Mouse (Mus musculus) midbrain, embryonic 14.5 days (tissue): Measurements from ENCODE around the gene 2210407C18Rik. TPM values are rescaled to one million over a fixed set of nuclear protein-coding genes. Genes with fewer than 3 reads are reported as not detected.

ENCODE experiments used
- ATAC-seq: fragments of 200-750 bp; cut with Nextera tagmentation; 2 replicates; pipeline ENCODE4 v1.8.0; 2017; ENCODE audit warnings: moderate number of reproducible peaks, moderate library complexity; ENCODE audit not compliant: low FRiP score, low TSS enrichment
- DNase-seq: peaks from one replicate; pipeline ENCODE4 v3.0.0-alpha.2; 2015
- H3K27ac ChIP-seq: fragments of 300-500 bp; sonication (generic); replicated peaks from 2 replicates; pipeline ENCODE4 v1.5.1; 2014; ENCODE audit warnings: mild to moderate bottlenecking, low read depth, low read length, moderate library complexity
- H3K27me3 ChIP-seq: fragments of 300-500 bp; sonication (generic); 2 replicates; pipeline ENCODE4 v1.6.1; 2014; ENCODE audit warnings: low read length, control low read depth, mixed read lengths; ENCODE audit not compliant: control insufficient read depth, insufficient read depth
- H3K36me3 ChIP-seq: fragments of 300-500 bp; sonication (generic); 2 replicates; pipeline ENCODE4 v1.6.1; 2014; ENCODE audit warnings: low read length, control low read depth; ENCODE audit not compliant: control insufficient read depth, insufficient read depth
- H3K4me1 ChIP-seq: fragments of 300-500 bp; sonication (generic); 2 replicates; pipeline ENCODE4 v1.6.1; 2014; ENCODE audit warnings: mild to moderate bottlenecking, antibody characterized with exemption, low read length, control low read depth; ENCODE audit not compliant: control insufficient read depth, insufficient read depth
- H3K4me2 ChIP-seq: fragments of 300-500 bp; sonication (generic); 2 replicates; pipeline ENCODE4 v1.6.1; 2014; ENCODE audit warnings: mild to moderate bottlenecking, low read length, moderate library complexity
- H3K4me3 ChIP-seq: fragments of 300-500 bp; sonication (generic); replicated peaks from 2 replicates; pipeline ENCODE4 v1.5.1; 2014; ENCODE audit warnings: low read depth, low read length
- H3K9ac ChIP-seq: fragments of 300-500 bp; sonication (generic); replicated peaks from 2 replicates; pipeline ENCODE4 v1.6.1; 2014; ENCODE audit warnings: mild to moderate bottlenecking, low read length, moderate library complexity
- H3K9me3 ChIP-seq: fragments of 300-500 bp; sonication (generic); 2 replicates; pipeline ENCODE4 v1.6.1; 2016; ENCODE audit warnings: low read length, control low read depth, mixed read lengths; ENCODE audit not compliant: control insufficient read depth
- WGBS: fragments of 180-500 bp; shearing (Covaris S2); extraction: QIAGEN DNeasy Blood & Tissue Kit; methylation state at CpG from one replicate; pipeline ENCODE4 v1.1.7; 2014; 5-methylcytosine and 5-hydroxymethylcytosine counted together
- polyA plus RNA-seq: library from polyadenylated mRNA; unstranded; fragments of >200 nt; fragmentation: Nextera tagmentation; extraction: Ambion mirVana; gene quantifications from 2 replicates; pipeline ENCODE4 v1.2.1, GENCODE M21; 2014

The 2210407C18Rik gene
- polyA plus RNA-seq, 1 experiment from 2014 or later: not detected

GRCm38 (mm10) chr11:58587898-58588348 lies 28.0 kb downstream of the 2210407C18Rik start:
- DNase-seq (peak; percentile 57), ATAC-seq (no peak)
- H3K27me3 ChIP-seq: no peaks in the 10 kb centered on the region
- H3K9me3 ChIP-seq: no peaks in the 10 kb centered on the region
- H3K36me3 ChIP-seq: no peaks in the 10 kb centered on the region
- no peak overlapping the region for H3K9ac ChIP-seq
- 70% methylated on average over 7 of the region's 7 CpGs for WGBS
- no peaks in the 10 kb centered on the region for H3K4me1 ChIP-seq
- no peak overlapping the region for H3K4me3 ChIP-seq
- no peak overlapping the region for H3K27ac ChIP-seq
- no peak overlapping the region for H3K4me2 ChIP-seq

- no peak for DNase-seq
- WGBS: 88% methylated on average over 8 of the region's 8 CpGs
- ATAC-seq: no peak
Measured at GRCm38 (mm10) chr11:58578636-58579035, 37.2 kb downstream of the 2210407C18Rik start.

GRCm38 (mm10) chr11:58577430-58577829 lies 38.4 kb downstream of the 2210407C18Rik start, which contains the start of gene Olfr325:
TSS of gene Olfr325 (plus strand) at chr11:58577730.
- DNase-seq (no peak), ATAC-seq (no peak)
- Histone ChIP-seq H3K4me1 (no peaks in the 10 kb centered on the region), H3K9ac (no peak within 1 kb of the TSS), H3K4me2 (no peak within 1 kb of the TSS), H3K9me3 (no peaks in the 10 kb centered on the region), H3K4me3 (no peak within 1 kb of the TSS), H3K27me3 (no peaks in the 10 kb centered on the region), H3K36me3 (no peaks in the 10 kb centered on the region), H3K27ac (no peak within 1 kb of the TSS)
- WGBS: 82% methylated on average over 1 of the region's 1 CpGs

More at GRCm38 (mm10) chr11:58578636-58579035, 37.2 kb downstream of the 2210407C18Rik start:
- Histone ChIP-seq H3K27me3 (no peaks in the 10 kb centered on the region), H3K4me1 (no peaks in the 10 kb centered on the region), H3K27ac (no peak overlapping the region), H3K9me3 (no peaks in the 10 kb centered on the region), H3K9ac (no peak overlapping the region), H3K4me3 (no peak overlapping the region), H3K36me3 (no peaks in the 10 kb centered on the region), H3K4me2 (no peak overlapping the region)

GRCm38 (mm10) chr11:58570405-58570804 lies 45.5 kb downstream of the 2210407C18Rik start, which contains the start of gene Olfr224:
TSS of gene Olfr224 (minus strand) at chr11:58570553.
- no peaks in the 10 kb centered on the region for H3K9me3 ChIP-seq
- DNase-seq: no peak
- H3K27ac ChIP-seq: no peak within 1 kb of the TSS
- no peaks in the 10 kb centered on the region for H3K36me3 ChIP-seq
- H3K9ac ChIP-seq: no peak within 1 kb of the TSS
- H3K4me2 ChIP-seq: no peak within 1 kb of the TSS
- no peak within 1 kb of the TSS for H3K4me3 ChIP-seq
- no peaks in the 10 kb centered on the region for H3K27me3 ChIP-seq
- no peaks in the 10 kb centered on the region for H3K4me1 ChIP-seq
- 80% methylated on average over 5 of the region's 5 CpGs for WGBS
- no peak for ATAC-seq

Other genes starting within 250 kb of the 2210407C18Rik start
- not detected in 2 replicates for gene Lypd8, start 237.0 kb downstream of the 2210407C18Rik start, polyA plus RNA-seq
- not detected in 2 replicates for gene 1810065E05Rik, start 195.0 kb downstream of the 2210407C18Rik start, polyA plus RNA-seq
- gene Gm12253, start 183.5 kb downstream of the 2210407C18Rik start, polyA plus RNA-seq: not detected in 2 replicates
- gene Lypd9, start 163.2 kb downstream of the 2210407C18Rik start, polyA plus RNA-seq: not detected in 2 replicates
- not detected in 2 replicates for gene Olfr30, start 153.8 kb downstream of the 2210407C18Rik start, polyA plus RNA-seq
- gene Olfr332, start 123.5 kb downstream of the 2210407C18Rik start, polyA plus RNA-seq: not detected in 2 replicates
- not detected in 2 replicates for gene Olfr331, start 113.5 kb downstream of the 2210407C18Rik start, polyA plus RNA-seq
- gene Olfr330, start 81.2 kb downstream of the 2210407C18Rik start, polyA plus RNA-seq: not detected in 2 replicates
- not detected in 2 replicates for gene Olfr329-ps, start 69.7 kb downstream of the 2210407C18Rik start, polyA plus RNA-seq
- 0.12 TPM in 1 of 2 replicates, not detected in the other for gene Olfr328, start 60.4 kb downstream of the 2210407C18Rik start, polyA plus RNA-seq
- gene Olfr224, start 45.5 kb downstream of the 2210407C18Rik start, polyA plus RNA-seq: not detected in 2 replicates
- not detected in 2 replicates for gene Olfr325, start 38.3 kb downstream of the 2210407C18Rik start, polyA plus RNA-seq
- not detected in 2 replicates for gene Olfr324, start 21.0 kb downstream of the 2210407C18Rik start, polyA plus RNA-seq
- not detected in 2 replicates for gene Olfr323, start 14.4 kb upstream of the 2210407C18Rik start, polyA plus RNA-seq
- gene Trim58, start 24.4 kb upstream of the 2210407C18Rik start, polyA plus RNA-seq: 0.09 and 0.16 TPM in 2 replicates
- gene Olfr322, start 42.7 kb upstream of the 2210407C18Rik start, polyA plus RNA-seq: not detected in 2 replicates
- not detected in 2 replicates for gene Olfr320, start 65.0 kb upstream of the 2210407C18Rik start, polyA plus RNA-seq
- not detected in 2 replicates for gene Olfr319, start 83.1 kb upstream of the 2210407C18Rik start, polyA plus RNA-seq
- gene Olfr318, start 107.9 kb upstream of the 2210407C18Rik start, polyA plus RNA-seq: not detected in 2 replicates
- 0.19 and 0.25 TPM in 2 replicates for gene Olfr317, start 123.1 kb upstream of the 2210407C18Rik start, polyA plus RNA-seq
- not detected in 2 replicates for gene Olfr316, start 136.7 kb upstream of the 2210407C18Rik start, polyA plus RNA-seq
- not detected in 2 replicates for gene Olfr315, start 157.1 kb upstream of the 2210407C18Rik start, polyA plus RNA-seq
- gene Olfr314, start 166.9 kb upstream of the 2210407C18Rik start, polyA plus RNA-seq: not detected in 2 replicates
- gene Fam183b, start 185.9 kb upstream of the 2210407C18Rik start, polyA plus RNA-seq: 6.6 and 11.4 TPM in 2 replicates
- not detected in 2 replicates for gene Olfr313, start 198.9 kb upstream of the 2210407C18Rik start, polyA plus RNA-seq
- gene Olfr312, start 213.2 kb upstream of the 2210407C18Rik start, polyA plus RNA-seq: not detected in 2 replicates
- not detected in 2 replicates for gene Olfr311, start 223.2 kb upstream of the 2210407C18Rik start, polyA plus RNA-seq
- gene Gm12258, start 231.1 kb upstream of the 2210407C18Rik start, polyA plus RNA-seq: 23.7 and 26.8 TPM in 2 replicates